Mouse (Mus musculus) hindbrain, embryonic 16.5 days (tissue): Measurements from ENCODE around the gene Arhgef25. TPM values are rescaled to one million over a fixed set of nuclear protein-coding genes. Genes with fewer than 3 reads are reported as not detected.

Experiments
- ATAC-seq: fragments of 200-750 bp; cut with Nextera tagmentation; 2 replicates; pipeline ENCODE4 v1.8.0; 2017; ENCODE audit warnings: moderate TSS enrichment, moderate library complexity
- H3K27ac ChIP-seq: fragments of 300-500 bp; sonication (generic); 2 replicates; pipeline ENCODE4 v1.5.1; 2014; ENCODE audit warnings: low read depth, mild to moderate bottlenecking, control low read depth, low read length, moderate library complexity
- H3K27me3 ChIP-seq: fragments of 300-500 bp; sonication (generic); replicated peaks from 2 replicates; pipeline ENCODE4 v1.6.1; 2014; ENCODE audit warnings: low read length; ENCODE audit not compliant: control insufficient read depth, insufficient read depth
- H3K36me3 ChIP-seq: fragments of 300-500 bp; sonication (generic); 2 replicates; pipeline ENCODE4 v1.6.1; 2014; ENCODE audit warnings: mild to moderate bottlenecking, low read length, moderate library complexity, mixed read lengths; ENCODE audit not compliant: control insufficient read depth, insufficient read depth
- H3K4me1 ChIP-seq: fragments of 300-500 bp; sonication (generic); 2 replicates; pipeline ENCODE4 v1.6.1; 2014; ENCODE audit warnings: low read depth, low read length; ENCODE audit not compliant: control insufficient read depth, insufficient read depth
- H3K4me2 ChIP-seq: fragments of 300-500 bp; sonication (generic); 2 replicates; pipeline ENCODE4 v1.6.1; 2014; ENCODE audit warnings: mild to moderate bottlenecking, low read length, control low read depth, moderate library complexity
- H3K4me3 ChIP-seq: fragments of 300-500 bp; sonication (generic); 2 replicates; pipeline ENCODE4 v1.5.1; 2014; ENCODE audit warnings: mild to moderate bottlenecking, low read length, control low read depth, moderate library complexity
- H3K9ac ChIP-seq: fragments of 300-500 bp; sonication (generic); 2 replicates; pipeline ENCODE4 v1.6.1; 2014; ENCODE audit warnings: low read depth, mild to moderate bottlenecking, control low read depth, low read length, moderate library complexity
- H3K9me3 ChIP-seq: fragments of 300-500 bp; sonication (generic); 2 replicates; pipeline ENCODE4 v1.6.1; 2014; ENCODE audit warnings: mild to moderate bottlenecking, low read length, moderate library complexity; ENCODE audit not compliant: control insufficient read depth
- WGBS: fragments of 180-500 bp; shearing (Covaris S2); extraction: QIAGEN DNeasy Blood & Tissue Kit; methylation state at CpG from one replicate; pipeline ENCODE4 v1.1.7; 2014; 5-methylcytosine and 5-hydroxymethylcytosine counted together
- polyA plus RNA-seq: library from polyadenylated mRNA; unstranded; fragments of >200 nt; fragmentation: Nextera tagmentation; extraction: Ambion mirVana; gene quantifications from 2 replicates; pipeline ENCODE4 v1.2.1, GENCODE M21; 2015

Arhgef25 gene
- polyA plus RNA-seq, 1 experiment from 2014 or later, result 29.1 TPM

- Histone ChIP-seq H3K36me3 (no peaks in the 10 kb centered on the region), H3K4me1 (peaks cover 15% of the 10 kb centered on the region), H3K9ac (no peak overlapping the region), H3K9me3 (no peaks in the 10 kb centered on the region), H3K27me3 (peaks cover 39% of the 10 kb centered on the region), H3K4me2 (no peak overlapping the region), H3K27ac (no peak overlapping the region), H3K4me3 (no peak overlapping the region)
- no peak for ATAC-seq
- 7% methylated on average over 7 of the region's 7 CpGs for WGBS
These were observed 13.1 kb downstream of the Arhgef25 start for GRCm38 (mm10) chr10:127176756-127177155.

DNA sequence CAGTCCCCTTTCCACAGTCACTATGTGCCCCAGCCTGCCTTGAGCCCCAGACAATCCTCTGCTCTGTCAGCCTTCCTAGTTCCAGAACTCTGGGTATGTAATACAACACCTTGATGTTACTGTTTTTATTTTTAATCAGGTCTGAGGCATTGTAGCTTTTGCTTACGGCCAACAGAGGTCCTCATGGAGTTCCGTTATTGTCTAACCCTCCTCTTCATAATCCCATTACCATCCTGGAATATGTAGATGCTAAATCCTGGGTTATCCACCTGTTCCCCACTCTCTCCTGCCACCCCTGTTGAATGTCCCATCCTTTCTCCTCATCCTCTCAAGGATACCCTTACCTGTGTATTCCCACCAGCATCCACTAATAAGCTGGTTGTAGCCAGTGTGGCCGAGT lies 13.7 kb downstream of the Arhgef25 start:
- no peaks in the 10 kb centered on the region for H3K9me3 ChIP-seq
- H3K27ac ChIP-seq, result no peak overlapping the region
- no peak overlapping the region for H3K4me3 ChIP-seq
- peaks cover 41% of the 10 kb centered on the region for H3K27me3 ChIP-seq
- H3K4me1 ChIP-seq, result peaks cover 15% of the 10 kb centered on the region
- H3K36me3 ChIP-seq, result no peaks in the 10 kb centered on the region
- no peak overlapping the region for H3K9ac ChIP-seq
- no peak overlapping the region for H3K4me2 ChIP-seq
- 41% methylated on average over 3 of the region's 3 CpGs for WGBS
- ATAC-seq, result no peak

DNA sequence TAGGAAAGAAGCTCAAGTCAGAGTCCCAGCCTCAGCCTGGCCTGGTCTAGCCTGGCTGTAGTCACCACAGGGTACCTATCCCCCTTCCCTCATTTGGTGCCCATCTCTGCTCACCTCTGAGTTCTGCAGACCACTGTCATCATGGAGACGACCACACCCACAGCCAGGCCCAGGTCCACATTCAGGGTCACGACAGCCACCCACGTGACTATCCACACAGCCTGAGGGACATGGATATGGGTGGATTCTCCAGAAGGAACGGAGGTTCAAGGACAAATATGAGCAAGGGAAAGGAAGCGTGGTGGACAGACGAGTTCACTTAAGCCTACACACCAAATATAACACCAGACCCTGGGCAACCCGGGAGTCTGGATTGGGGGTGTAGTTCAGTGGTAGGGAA lies 15.7 kb downstream of the Arhgef25 start:
- Histone ChIP-seq H3K9ac (no peak overlapping the region), H3K27ac (no peak overlapping the region), H3K9me3 (no peaks in the 10 kb centered on the region), H3K36me3 (no peaks in the 10 kb centered on the region), H3K4me2 (no peak overlapping the region), H3K4me1 (peaks cover 16% of the 10 kb centered on the region), H3K4me3 (no peak overlapping the region), H3K27me3 (peaks cover 29% of the 10 kb centered on the region)
- ATAC-seq, result no peak
- WGBS, result 92% methylated on average over 7 of the region's 7 CpGs

- H3K9ac ChIP-seq, result no peak overlapping the region
- H3K4me3 ChIP-seq, result no peak overlapping the region
- peaks cover 25% of the 10 kb centered on the region for H3K27me3 ChIP-seq
- H3K27ac ChIP-seq, result no peak overlapping the region
- H3K9me3 ChIP-seq, result no peaks in the 10 kb centered on the region
- no peak for ATAC-seq
- H3K36me3 ChIP-seq, result no peaks in the 10 kb centered on the region
- H3K4me1 ChIP-seq, result peaks cover 13% of the 10 kb centered on the region
- no peak overlapping the region for H3K4me2 ChIP-seq
- WGBS, result 81% methylated on average over 16 of the region's 16 CpGs
These were observed 16.5 kb downstream of the Arhgef25 start for GRCm38 (mm10) chr10:127173148-127174065.

DNA sequence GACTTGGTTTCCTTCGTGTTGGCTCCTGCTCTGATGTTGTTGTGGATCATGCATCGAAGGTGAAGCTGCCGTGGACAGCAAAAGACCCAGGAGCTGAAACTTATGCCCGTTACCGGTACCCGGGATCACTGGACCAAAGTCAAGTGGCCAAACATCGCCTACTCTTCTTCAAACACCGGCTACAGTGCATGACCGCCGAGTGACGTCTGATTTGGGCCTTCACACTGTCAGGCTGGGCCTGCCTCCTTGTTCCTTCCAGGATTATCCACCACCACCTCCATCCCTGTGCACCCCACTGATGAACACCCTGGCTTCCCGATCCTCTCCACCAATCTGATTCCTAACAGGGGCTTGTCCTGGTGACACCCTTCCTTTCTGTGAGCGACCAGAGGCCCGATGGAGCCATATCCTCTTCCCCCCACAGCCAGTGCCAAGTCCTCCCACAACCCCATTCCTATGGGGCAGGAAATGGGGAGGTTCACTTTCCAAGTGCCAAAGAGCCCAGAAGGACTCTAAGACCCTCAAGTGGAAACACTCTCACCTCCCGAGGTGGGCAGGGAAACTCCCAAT lies 18.2 kb downstream of the Arhgef25 start:
- WGBS, result 90% methylated on average over 15 of the region's 15 CpGs
- Histone ChIP-seq H3K27ac (no peak overlapping the region), H3K4me3 (no peak overlapping the region), H3K9ac (no peak overlapping the region), H3K4me2 (no peak overlapping the region), H3K36me3 (no peaks in the 10 kb centered on the region), H3K27me3 (peaks cover 19% of the 10 kb centered on the region), H3K4me1 (peaks cover 17% of the 10 kb centered on the region), H3K9me3 (no peaks in the 10 kb centered on the region)
- no peak for ATAC-seq

DNA sequence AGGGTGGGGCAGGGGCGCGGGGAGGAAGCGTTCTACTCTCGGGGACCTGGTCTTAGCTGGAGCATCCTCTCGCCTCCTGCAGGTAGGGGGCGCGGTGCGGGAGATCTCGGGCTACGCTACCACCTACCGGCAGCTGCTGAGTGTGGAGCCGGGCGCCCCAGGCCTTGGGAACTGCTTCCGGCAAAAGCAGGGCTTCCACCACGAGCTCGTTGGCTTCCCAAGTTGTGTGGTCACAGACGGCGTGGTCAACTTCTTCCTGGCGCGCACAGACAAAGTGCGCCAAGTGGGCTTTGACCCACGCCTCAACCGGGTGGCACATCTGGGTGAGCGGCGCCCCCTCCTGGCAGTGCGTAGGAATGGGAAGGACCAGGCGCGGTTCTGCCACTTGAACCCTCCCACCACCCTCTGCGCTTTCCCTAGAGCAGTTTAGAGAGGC lies 19.0 kb downstream of the Arhgef25 start:
- peaks cover 17% of the 10 kb centered on the region for H3K4me1 ChIP-seq
- peak overlapping the region; percentile 48 for H3K4me2 ChIP-seq
- no peak overlapping the region for H3K9ac ChIP-seq
- 3% methylated on average over 29 of the region's 29 CpGs for WGBS
- no peaks in the 10 kb centered on the region for H3K9me3 ChIP-seq
- H3K4me3 ChIP-seq, result peak overlapping the region; percentile 13
- H3K27me3 ChIP-seq, result peaks cover 13% of the 10 kb centered on the region; the same call in 1 of the 2 replicates
- peak; percentile 35 for ATAC-seq
- H3K36me3 ChIP-seq, result no peaks in the 10 kb centered on the region
- H3K27ac ChIP-seq, result no peak overlapping the region

GRCm38 (mm10) chr10:127170002-127170401 lies 19.9 kb downstream of the Arhgef25 start:
- Histone ChIP-seq H3K9ac (no peak overlapping the region), H3K27ac (no peak overlapping the region), H3K36me3 (no peaks in the 10 kb centered on the region), H3K9me3 (no peaks in the 10 kb centered on the region), H3K4me2 (peak overlapping the region; percentile 48; the same call in 1 of the 2 replicates), H3K4me1 (peaks cover 17% of the 10 kb centered on the region), H3K4me3 (no peak overlapping the region), H3K27me3 (peaks cover 11% of the 10 kb centered on the region; the same call in 1 of the 2 replicates)
- 5% methylated on average over 22 of the region's 22 CpGs for WGBS
- ATAC-seq, result no peak

- Histone ChIP-seq H3K27ac (no peak overlapping the region), H3K4me2 (peak overlapping the region; percentile 91), H3K4me1 (peaks cover 22% of the 10 kb centered on the region), H3K9me3 (no peaks in the 10 kb centered on the region), H3K9ac (no peak overlapping the region), H3K4me3 (no peak overlapping the region), H3K36me3 (no peaks in the 10 kb centered on the region), H3K27me3 (peaks cover 12% of the 10 kb centered on the region; the same call in 1 of the 2 replicates)
- WGBS, result 57% methylated on average over 10 of the region's 10 CpGs
- no peak for ATAC-seq
These were observed 22.2 kb downstream of the Arhgef25 start for GRCm38 (mm10) chr10:127167614-127168192.
